Mouse (Mus musculus) ovary, postnatal 14 days (tissue): Measurements from ENCODE around the gene Strap.
A peak's percentile ranks its signal among the peaks of the same experiment; 100 is the strongest.

Experiments used
- DNase-seq: peaks from one replicate; pipeline ENCODE4 v3.0.0; 2022; ENCODE audit warnings: low spot score

The Strap gene

GRCm38 (mm10) chr6:137776981-137777380, 42.1 kb downstream of the Strap start:
- no peak for DNase-seq

GRCm38 (mm10) chr6:137783899-137784637, 49.2 kb downstream of the Strap start:
- DNase-seq, result no peak

- no peak for DNase-seq
Observed at GRCm38 (mm10) chr6:137788976-137789590, 54.2 kb downstream of the Strap start.

GRCm38 (mm10) chr6:137789658-137790057, 54.8 kb downstream of the Strap start:
- no peak for DNase-seq

- DNase-seq, result no peak
Observed at GRCm38 (mm10) chr6:137795494-137795893, 60.6 kb downstream of the Strap start.

- DNase-seq, result peak; percentile 9
Observed at GRCm38 (mm10) chr6:137796596-137797567, 62.0 kb downstream of the Strap start.

GRCm38 (mm10) chr6:137799253-137799652, 64.4 kb downstream of the Strap start:
- DNase-seq, result no peak
